Mouse (Mus musculus): Measurements from ENCODE around the gene Acp1.

Gene Acp1

DNA sequence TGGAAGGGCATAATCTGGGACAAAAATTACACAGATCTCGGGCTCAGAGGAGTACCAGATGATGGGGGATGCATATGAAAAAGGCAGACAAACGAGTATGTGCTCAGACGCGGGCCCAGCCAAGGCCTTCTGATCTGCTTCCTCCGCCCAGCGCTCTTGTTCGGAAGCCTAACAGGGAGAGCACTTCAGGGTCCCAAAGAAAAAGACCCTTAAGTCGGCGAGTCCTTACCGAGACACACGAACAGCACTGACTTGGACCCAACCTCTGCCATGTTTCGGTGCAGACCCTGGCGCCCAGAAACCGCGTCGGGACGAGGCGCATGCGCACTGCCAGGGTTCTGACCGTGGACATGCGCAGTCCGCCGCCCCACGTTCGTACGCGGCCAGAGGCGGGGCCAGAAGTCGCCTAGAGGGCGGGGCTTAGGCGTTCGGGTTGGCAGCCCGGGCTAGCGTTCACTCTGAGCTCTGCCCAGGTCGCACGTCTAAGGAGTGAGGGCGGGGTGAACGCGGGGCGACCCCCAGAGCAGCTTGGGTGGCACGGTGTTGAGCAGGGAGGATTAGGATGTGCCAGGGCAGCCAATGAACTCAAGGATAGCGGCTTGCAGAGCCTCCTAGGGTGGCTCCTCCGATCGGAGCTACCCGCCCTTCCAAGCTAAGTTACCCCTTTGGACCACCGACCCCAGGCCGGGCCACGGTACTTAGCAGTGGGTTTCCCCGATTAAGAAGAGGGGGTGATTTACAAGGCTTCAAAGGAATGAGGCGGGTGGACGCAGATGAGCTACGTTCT is at the start of gene Acp1, which contains the start of gene Sh3yl1:
Gene Acp1 (minus strand): TSS at position 329 of the 787 bp plus-strand sequence.
Gene Sh3yl1 (plus strand): TSS at position 408 of the 787 bp plus-strand sequence.
- DNase-seq (ENCODE audit: extremely low spot score): peak; percentile 91

DNA sequence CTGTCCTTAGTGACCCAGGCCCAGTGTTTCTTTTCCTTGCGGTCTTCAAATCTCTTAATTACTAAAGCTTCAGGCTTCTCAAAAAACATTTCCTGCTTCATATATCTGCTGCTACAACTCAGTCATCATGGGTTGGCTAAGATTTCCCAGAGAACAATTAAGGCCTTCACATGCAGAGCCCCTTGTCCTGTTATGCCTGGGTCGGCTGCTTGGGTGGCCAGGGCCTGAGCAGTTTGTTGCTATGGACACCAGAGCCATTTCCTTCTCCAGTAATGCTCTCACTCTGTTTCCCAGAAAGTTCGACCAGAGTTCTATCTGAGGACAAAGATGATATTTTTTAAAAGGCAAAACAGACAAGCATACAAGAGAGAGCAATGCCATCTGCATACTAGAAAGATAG is 32.8 kb upstream of the Acp1 start:
- peak; percentile 7 for DNase-seq (ENCODE audit: extremely low spot score)

DNA sequence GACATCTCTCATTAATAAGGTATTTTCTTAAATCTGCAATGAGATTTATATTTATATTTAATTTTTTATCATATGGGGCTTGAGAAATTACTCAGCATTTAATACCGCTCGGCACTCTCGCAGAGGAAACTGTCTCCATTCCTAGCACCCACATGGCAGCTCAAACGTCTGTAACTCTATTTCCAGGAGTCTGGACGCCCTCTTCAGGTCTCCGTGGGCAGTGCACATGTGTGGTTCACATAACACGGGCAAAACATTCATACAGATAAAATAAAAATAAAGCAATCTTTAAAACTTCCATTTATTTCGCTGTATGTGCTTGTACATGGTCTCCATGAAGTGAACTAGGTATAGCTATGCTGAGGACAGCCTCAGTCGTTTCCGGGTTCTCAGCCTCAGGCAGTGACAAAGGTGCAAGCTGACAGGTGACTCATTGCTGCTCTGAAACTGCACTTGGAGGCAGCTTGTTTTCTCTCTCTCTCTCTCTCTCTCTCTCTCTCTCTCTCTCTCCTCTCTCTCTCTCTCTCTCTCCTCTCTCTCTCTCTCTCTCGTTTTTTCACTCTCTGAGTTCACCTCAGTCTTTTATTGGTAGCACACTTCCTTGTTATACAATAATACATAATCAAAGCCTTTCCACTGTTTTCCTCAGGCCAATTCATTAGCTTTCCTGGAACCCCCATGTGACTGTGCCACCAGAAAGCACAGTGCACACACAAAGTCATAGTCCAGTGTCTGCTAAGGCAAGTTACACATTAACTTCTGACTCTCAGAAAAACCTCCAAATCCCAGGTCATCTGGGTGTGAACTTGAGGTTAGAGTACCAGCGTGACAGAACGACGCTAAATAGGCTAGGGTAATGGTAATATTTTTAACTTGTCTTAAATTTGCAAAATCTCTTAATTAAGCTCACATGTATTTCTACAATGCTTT is 31.9 kb upstream of the Acp1 start:
- DNase-seq (ENCODE audit: extremely low spot score): no peak

DNA sequence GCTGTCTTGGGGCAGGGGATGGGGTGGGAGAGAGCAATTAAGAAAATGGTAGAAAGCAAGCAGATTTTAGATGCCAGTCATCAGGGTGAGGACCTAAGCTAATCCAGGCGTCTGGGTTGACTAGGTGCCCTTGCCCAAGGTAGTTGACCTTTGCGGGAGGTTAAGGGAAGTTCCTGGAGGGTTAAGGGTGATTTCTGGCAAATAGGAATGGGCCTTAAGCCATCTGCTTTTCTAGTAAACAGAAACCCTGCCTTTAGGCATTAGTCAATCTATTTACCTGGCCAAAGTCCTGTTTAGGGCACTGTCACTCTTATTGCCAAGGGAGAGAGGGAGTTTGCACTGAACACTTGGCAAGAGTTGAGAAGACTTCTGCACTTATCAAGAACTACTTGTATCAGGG is 25.5 kb upstream of the Acp1 start:
- no peak for DNase-seq (ENCODE audit: extremely low spot score)

DNA sequence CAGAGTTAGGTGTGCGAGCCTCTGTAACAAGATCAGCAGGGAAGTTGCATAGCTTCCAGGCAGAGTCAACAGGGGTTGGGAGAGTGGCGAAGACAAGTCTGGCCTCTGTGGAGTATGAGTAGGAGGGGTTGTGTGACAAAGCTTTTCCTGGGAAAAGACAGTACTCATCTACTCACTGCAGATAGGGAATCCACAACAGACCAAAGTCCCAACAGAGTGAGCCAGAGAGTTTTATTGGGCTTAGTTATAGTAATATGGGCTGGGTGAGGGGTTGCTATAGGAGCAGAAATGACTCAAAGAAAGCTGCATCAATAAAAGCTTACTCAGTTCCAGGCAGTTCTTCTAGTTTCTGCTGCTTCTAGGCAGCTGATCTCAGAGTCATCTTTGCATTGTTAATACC is 21.9 kb upstream of the Acp1 start:
- no peak for DNase-seq (ENCODE audit: extremely low spot score)

DNA sequence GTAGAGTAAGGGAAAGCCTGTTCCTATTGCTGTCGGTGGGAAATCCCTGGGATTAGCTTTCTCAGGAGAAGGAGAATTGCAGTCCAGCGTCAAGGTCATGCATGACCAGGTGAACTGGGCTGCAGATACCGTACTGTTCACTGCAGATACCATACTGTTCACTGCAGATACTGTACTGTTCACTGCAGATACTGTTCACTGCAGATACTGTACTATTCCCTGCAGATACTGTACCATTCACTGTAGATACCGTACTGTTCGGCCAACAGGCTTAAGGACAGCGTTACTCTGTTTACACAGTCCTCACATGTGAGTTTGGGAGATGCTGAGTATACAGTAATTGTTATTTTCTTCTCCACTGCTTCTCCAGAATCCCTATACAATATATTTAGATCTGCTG is 16.8 kb upstream of the Acp1 start:
- DNase-seq (ENCODE audit: extremely low spot score): no peak

DNA sequence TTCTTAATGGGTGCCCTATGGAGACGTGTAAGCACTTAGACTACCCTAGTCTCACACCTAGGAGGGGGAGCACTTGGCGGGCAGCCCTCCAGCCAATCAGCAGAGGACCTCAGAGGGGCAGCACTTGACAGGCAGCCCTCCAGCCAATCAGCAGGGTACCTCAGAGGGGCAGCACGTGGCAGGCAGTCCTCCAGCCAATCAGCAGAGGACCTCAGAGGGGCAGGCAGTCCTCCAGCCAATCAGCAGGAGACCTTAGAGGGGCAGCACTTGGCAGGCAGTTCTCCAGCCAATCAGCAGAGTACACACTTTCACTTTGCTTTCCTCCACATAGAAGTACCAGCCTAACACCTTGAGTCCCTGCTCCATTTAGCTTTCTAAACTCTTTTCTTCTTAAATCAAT is 11.0 kb upstream of the Acp1 start:
- no peak for DNase-seq (ENCODE audit: extremely low spot score)

DNA sequence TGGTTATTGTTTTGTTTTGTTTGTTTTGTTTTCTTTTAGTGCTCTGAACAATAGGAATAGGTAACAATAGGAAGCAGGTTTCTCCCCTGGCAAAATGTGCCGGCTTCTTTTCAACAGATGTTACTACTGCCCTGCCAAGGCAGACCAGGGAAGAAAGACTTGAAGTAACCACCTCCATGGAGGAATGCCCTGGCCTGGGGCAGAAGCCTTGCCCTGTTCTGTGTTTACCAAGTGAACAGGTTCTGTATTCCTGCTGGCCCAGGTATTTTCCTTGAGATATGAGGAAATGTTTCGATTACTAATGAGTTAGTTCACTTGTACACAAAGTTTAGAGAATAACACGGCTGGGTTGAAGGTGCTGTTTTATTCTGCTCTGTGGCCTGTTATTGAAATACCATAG is 1.5 kb upstream of the Acp1 start:
- no peak for DNase-seq (ENCODE audit: extremely low spot score)

DNA sequence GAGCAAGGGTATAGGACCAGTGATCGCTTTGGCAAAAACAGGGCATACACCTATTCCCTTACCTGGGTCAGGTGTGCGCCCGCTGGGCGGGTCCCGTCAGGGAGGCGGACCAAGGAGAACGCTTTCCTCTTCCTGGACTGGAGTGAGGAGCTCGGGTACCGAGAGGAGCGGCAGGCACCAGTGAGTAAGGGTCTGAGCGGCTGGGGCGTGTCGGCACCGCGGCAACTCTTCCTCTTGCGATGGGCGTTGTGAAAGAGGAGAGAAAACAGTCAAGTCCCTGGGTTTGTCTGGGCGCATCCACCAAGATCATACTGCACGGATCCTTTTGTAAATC is 626 bp upstream of the Acp1 start:
- DNase-seq (ENCODE audit: extremely low spot score): no peak

DNA sequence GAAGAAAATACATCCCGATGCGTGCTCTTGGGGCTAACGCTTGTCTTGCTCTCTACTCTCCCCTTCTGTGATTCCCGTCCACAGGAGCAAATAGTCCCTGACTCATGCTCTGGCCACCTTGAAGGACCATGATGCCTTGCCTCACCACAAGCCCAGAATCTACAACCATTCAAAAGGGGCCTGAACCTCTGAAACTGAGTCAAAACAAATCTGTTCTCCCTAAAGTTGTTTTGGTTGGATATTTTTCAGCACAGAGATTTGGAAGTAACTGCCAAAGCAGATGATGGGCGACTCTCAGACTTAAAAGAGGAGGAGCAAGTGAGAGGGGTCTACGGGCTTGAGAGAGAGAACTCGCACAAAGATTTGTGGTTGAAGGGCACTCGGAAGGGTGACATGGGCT is 529 bp downstream of the Acp1 start:
- DNase-seq (ENCODE audit: extremely low spot score): no peak

DNA sequence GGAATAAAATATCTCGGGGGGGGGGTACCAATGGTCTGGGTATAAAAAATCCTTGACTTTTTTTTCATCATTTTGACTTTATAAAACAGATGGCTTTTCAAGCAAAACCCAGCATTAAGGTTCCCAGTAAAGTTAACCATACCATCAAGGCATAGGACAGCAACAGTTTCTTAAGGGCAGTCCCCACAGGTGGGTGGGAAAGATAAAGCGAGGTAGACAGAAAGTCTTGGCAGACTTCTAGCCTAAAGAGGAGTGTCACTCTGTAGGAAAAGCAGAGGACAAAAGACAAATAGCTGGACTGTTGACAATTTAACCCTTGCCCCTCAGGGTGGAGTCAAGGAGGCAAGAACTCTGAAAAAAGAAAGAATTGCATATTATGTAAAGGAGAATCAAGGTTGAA is 1.5 kb downstream of the Acp1 start:
- DNase-seq (ENCODE audit: extremely low spot score): no peak

DNA sequence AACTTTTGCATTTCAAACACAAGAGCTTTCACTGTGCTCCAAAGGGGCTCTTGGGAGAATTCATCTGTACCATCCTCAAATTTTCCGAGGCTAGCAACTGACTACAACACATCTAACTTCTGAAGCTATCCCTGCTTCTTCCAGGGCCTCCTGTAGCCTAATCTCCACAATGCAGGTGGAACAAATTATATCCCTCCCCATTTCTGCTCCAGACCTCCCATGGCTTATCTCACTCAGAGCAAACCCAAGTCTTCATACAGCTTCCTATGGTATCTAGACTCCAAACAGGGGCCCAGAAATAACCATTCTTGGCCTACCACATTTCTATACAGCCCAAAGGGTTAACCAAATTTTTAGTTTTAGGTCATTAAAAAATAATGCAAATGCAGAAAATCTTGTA is 2.7 kb downstream of the Acp1 start:
- no peak for DNase-seq (ENCODE audit: extremely low spot score)

DNA sequence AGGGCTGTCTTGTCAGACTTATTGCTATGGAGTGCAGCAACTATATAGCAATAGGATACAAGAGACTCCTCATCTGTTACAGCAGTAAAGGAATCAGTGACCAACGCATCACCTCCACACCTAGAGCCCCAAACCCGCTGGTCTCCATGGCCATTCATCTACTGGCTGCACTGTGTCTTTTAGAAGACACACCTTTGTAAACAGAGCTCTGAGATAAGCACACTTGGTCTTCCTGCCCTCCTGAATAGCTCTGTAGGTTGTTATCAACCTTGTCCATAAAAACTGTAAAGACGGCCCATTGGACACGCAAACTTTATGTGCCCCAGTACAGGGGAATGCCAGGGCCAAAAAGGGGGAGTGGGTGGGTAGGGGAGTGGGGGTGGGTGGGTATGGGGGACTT is 14.3 kb downstream of the Acp1 start:
- no peak for DNase-seq (ENCODE audit: extremely low spot score)

DNA sequence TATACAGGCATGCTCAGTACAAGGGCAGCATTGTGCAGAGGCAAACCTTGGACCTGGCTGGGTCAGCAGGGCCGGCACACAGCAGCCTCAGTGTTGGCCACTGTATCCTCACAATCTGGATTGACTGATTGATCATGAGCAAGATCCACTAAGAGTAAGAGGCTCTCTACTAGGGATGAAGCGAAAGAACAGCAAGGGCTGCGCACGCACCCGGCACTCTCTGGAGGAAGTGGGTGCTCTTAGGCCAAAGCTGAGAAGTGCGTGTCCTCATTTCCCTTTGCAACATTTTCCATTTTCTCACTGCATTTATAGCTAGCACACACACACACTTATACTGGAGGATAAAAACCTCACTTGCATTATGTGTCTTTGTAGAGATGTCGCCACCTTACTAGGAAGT is 20.0 kb downstream of the Acp1 start:
- no peak for DNase-seq (ENCODE audit: extremely low spot score)

DNA sequence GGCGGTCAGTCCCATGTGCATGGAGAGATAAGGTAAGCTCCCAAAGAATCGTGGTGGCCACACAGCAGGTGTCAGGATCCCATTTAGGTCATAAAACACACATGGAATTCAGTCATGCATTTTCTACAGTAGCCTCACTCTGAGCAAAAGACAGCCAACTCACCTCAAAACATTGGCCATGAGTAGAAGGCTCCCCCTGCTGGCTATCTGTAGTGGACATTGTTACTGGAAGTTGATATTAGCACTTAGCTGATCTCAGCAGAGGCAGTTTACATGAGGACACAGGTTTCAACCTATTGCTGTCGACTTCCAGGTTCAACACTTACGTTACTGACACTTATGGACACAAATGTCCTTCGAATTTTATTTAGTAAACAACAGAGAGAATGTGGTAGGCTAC is 21.3 kb downstream of the Acp1 start:
- peak; percentile 44 for DNase-seq (ENCODE audit: extremely low spot score)

DNA sequence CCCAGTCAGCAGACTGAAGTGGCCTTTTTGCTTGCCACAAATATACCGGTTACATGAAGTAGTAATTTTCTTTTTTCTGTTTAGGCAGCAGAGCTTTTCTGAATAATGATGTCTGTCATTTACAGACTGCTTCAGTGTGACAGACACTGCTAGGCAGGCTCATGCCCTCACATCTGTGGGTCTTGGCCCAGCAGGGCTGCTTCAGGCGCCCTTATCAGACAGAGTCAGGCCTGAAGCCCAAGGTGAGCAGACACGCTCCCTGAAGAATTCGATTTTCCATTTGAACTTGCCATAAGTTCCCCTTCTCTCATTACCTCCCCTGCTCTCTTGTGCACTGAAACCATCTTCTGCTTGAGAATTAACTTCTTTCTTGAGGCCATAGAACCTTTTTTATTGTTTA is 23.4 kb downstream of the Acp1 start:
- no peak for DNase-seq (ENCODE audit: extremely low spot score)

DNA sequence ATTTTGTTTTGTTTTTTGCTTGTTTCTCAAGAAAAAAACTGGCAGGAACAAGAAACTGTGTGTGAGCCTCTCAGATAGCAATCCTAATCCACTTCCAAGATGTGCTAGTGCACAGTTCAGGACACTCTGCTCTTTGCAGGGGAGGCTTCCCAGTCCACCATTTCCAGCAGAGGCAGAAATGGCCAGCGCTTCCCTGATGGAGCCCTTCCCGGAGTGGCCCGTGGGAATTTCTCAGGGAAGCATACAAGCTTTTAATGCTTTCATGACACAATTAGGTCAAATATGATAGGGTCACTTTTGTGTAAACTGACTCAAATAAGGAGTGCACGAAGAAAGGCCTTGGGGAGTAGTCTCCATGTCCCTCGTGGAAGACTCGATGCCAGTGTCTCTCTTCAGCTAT is 25.5 kb downstream of the Acp1 start:
- DNase-seq (ENCODE audit: extremely low spot score): no peak

DNA sequence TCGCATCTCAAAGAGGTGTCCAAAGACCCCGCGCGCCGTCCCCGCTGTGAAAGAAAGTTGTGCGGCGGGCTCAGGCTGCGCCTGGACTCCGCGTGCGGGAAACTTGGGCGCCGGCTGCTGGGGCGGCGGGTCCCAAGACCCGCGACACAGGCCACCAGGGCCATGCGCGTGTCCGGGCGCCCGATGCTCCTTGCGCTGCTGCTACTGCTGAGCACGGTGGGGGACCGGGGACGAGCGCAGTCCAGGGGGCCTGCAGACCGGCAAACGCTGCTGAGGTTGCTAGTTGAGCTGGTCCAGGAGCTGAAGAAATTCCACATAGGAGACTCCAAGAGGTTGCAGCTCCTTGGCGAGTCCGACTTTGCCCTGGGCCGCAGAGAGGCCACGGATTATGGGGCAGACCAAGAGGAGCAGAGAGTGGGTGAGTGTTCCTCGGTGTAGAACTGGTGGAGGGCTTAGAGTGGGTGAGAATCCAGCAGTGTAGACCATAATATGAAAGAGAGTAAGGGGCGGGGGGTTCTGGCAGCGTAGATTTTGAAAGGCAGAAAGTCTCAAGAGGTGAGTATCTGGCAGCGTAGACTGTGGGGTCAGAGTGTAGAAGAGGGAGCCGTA is 26.7 kb downstream of the Acp1 start:
- DNase-seq (ENCODE audit: extremely low spot score): no peak

DNA sequence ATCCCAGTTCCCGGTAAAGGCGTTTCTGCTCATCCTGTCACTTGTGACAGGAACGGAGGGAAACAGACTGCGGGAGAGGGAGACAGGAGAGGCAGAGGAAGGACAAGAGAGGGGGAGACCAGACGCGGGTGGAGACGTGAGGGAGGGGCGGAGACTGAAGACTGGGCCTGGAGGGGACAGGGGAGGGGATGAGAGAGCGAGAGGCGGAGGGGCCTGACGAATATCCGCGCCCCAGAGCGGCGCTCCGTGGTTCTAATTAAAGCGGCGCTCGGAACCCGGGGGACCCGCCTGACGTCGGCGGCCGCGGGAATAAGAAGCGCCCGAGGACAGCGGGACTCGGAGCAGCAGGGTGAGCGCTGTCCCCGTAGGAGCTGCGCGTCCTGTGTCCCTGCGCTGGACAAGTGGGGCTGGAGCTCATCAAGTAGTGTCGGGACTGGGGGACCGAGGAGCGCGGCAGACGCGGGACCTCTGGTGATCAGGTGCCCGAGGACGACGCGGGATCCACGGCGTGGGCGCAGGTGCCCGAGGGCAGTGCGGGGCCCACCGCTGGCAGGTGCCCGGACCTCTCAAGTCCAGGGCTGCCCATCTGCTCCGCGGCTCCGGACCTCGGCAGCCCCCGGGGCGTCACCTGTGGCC is 27.3 kb downstream of the Acp1 start, which contains the start of gene Alkal2:
Gene Alkal2 (plus strand): TSS at position 337 of the 636 bp plus-strand sequence.
- peak; percentile 43 for DNase-seq (ENCODE audit: extremely low spot score)

DNA sequence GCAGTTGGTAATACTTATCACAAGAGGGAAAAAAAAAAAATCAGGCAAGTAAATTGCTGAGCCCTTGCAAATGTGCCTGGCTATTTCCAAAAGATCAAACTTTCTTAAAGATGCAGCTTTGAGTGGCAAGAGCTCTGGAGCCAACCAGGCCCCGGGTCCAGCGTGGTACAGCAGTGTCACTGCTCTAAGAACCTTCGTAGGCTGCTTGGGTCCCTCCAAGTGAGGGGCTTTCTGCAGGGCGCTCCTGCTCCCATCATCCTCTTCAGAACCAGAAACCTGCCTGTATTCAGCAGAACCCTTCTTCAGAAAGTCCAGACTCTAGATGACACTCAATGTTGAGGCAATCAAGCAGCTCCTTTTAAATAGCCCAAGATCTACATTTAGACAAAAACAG is 27.8 kb downstream of the Acp1 start:
- DNase-seq (ENCODE audit: extremely low spot score): no peak

DNA sequence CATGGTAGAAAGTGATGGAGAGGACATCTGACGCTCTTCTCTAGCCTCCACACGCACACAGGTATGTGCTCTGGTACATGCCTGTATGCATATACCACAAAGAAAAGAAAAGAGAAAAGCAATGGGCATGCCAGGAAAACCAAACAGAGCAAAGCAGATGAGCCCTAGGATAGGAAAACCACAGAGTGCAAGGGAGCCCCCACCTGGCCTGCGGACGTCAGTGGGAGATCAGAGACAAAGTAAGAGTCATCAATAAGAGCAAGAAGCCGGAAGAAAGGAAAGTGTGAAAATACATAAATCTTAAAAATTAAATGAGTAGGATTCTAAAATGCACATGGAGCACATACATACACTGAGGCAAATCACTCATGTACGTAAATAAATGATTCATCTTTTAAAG is 31.9 kb downstream of the Acp1 start:
- DNase-seq (ENCODE audit: extremely low spot score): no peak

DNA sequence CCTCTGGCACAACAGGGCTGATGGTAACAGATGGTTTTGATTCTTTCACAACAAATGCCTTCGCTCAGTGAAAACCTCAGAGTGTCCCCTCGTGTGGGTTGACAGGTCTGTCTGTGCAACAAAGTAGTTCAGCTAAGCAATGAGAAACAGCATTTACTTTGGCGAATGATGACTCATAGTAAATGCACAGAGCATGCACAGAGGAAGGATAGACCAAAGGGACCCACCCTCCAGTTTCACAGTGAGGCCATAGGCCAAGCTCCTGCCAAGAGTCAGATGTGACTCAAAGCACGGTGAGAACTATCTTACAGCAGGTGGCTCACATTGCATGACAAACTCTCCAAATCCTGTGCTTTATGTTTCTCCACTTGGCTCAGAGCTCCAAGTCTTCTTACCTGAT is 45.6 kb downstream of the Acp1 start:
- DNase-seq (ENCODE audit: extremely low spot score): no peak
